Mouse (Mus musculus): ENCODE data around the gene Slc22a14.

- TF ChIP-seq CTCF (IDR thresholded peaks at IDR 0.05; ENCODE audit: insufficient read depth, low read depth, low read length) (no peak), POLR2A (IDR thresholded peaks at IDR 0.05; ENCODE audit: insufficient read depth, low read depth, low read length) (no peak)
These were observed 126.1 kb downstream of the Slc22a14 start for GRCm38 (mm10) chr9:119239274-119239673.
